Mouse (Mus musculus) small intestine, adult 2 months (tissue): Measurements from ENCODE around the gene Rnf121. TPM values are rescaled to one million over a fixed set of nuclear protein-coding genes. Genes with fewer than 3 reads are reported as not detected.

Experiments used
- H3K27ac ChIP-seq: fragments of 200-500 bp; 2 replicates; pipeline ENCODE4 v1.5.1; 2012; ENCODE audit warnings: low read depth, low read length, control low read depth, inconsistent platforms; ENCODE audit not compliant: insufficient read depth
- H3K27me3 ChIP-seq: fragments of 200-500 bp; 2 replicates; pipeline ENCODE4 v1.6.1; 2012; ENCODE audit warnings: mild to moderate bottlenecking, moderate library complexity, low read length, inconsistent platforms; ENCODE audit not compliant: control insufficient read depth, insufficient read depth
- H3K36me3 ChIP-seq: fragments of 200-500 bp; 2 replicates; pipeline ENCODE4 v1.6.1; 2012; ENCODE audit warnings: mild to moderate bottlenecking, low read length, control low read depth, inconsistent platforms; ENCODE audit not compliant: control insufficient read depth, insufficient read depth
- H3K4me1 ChIP-seq: fragments of 200-500 bp; 2 replicates; pipeline ENCODE4 v1.6.1; 2012; ENCODE audit warnings: low read length, inconsistent platforms, mixed read lengths; ENCODE audit not compliant: control insufficient read depth, insufficient read depth, insufficient read length
- H3K4me3 ChIP-seq: fragments of 200-500 bp; 2 replicates; pipeline ENCODE4 v1.5.1; 2012; ENCODE audit warnings: low read depth, mild to moderate bottlenecking, control low read depth, inconsistent platforms, low read length, moderate library complexity
- CTCF ChIP-seq: fragments of 200-500 bp; IDR thresholded peaks from 2 replicates; pipeline ENCODE4 v1.5.1; 2012; ENCODE audit warnings: low read depth, mild to moderate bottlenecking, control low read depth, inconsistent platforms, low read length, moderate library complexity, mixed read lengths; ENCODE audit not compliant: insufficient replicate concordance, insufficient read length; ENCODE audit errors: extremely low read depth
- POLR2A ChIP-seq: fragments of 200-500 bp; IDR thresholded peaks from 2 replicates; pipeline ENCODE4 v1.6.1; 2012; ENCODE audit warnings: low read depth, mild to moderate bottlenecking, control low read depth, inconsistent platforms, low read length, moderate library complexity
- WGBS: fragments of 180-500 bp; shearing (Covaris S2); methylation state at CpG from one replicate; pipeline ENCODE4 v1.1.7; 2018; 5-methylcytosine and 5-hydroxymethylcytosine counted together
- polyA plus RNA-seq: library from polyadenylated mRNA; depleted of rRNA; stranded (reverse); fragments of >200 nt; gene quantifications from 2 replicates; pipeline ENCODE4 v1.2.3, GENCODE M21; 2012

Rnf121 gene
- polyA plus RNA-seq, 1 experiment: 26.0 TPM

DNA sequence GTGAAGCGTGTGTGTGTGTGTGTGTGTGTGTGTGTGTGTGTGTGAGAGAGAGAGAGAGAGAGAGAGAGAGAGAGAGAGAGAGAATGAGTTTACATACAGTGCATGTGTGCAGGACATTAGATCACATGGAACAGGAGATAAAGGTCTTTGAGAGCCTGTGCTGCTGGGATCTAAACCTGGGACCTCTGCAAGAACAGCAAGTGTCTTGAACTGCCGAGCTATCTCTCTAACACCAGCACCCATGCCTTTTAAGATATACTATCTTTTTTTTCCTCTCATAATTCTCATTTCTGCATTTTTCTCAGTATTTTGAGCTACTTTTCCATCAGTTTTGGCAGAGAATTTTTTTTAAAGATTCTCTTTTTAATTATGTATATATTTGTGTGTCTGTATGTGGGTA lies 38.3 kb upstream of the Rnf121 start:
- Histone ChIP-seq H3K4me1 (peaks cover 6% of the 10 kb centered on the region; the same call in 1 of the 2 replicates), H3K4me3 (no peak overlapping the region), H3K36me3 (no peaks in the 10 kb centered on the region), H3K27ac (no peak overlapping the region), H3K27me3 (no peaks in the 10 kb centered on the region)
- TF ChIP-seq CTCF: no peak
- TF ChIP-seq POLR2A: no peak
- WGBS: 83% methylated on average over 2 of the region's 2 CpGs

GRCm38 (mm10) chr7:102102696-102103095 lies 37.4 kb upstream of the Rnf121 start:
- Histone ChIP-seq H3K27ac (no peak overlapping the region), H3K4me1 (peaks cover 6% of the 10 kb centered on the region; the same call in 1 of the 2 replicates), H3K27me3 (no peaks in the 10 kb centered on the region), H3K36me3 (no peaks in the 10 kb centered on the region), H3K4me3 (no peak overlapping the region)
- 32% methylated on average over 6 of the region's 6 CpGs for WGBS
- TF ChIP-seq POLR2A (no peak), CTCF (no peak)

GRCm38 (mm10) chr7:102102241-102102640 lies 37.0 kb upstream of the Rnf121 start:
- H3K27me3 ChIP-seq: no peaks in the 10 kb centered on the region
- 70% methylated on average over 8 of the region's 8 CpGs for WGBS
- TF ChIP-seq POLR2A (no peak), CTCF (no peak)
- no peak overlapping the region for H3K4me3 ChIP-seq
- H3K36me3 ChIP-seq: no peaks in the 10 kb centered on the region
- peaks cover 6% of the 10 kb centered on the region; the same call in 1 of the 2 replicates for H3K4me1 ChIP-seq
- H3K27ac ChIP-seq: no peak overlapping the region

DNA sequence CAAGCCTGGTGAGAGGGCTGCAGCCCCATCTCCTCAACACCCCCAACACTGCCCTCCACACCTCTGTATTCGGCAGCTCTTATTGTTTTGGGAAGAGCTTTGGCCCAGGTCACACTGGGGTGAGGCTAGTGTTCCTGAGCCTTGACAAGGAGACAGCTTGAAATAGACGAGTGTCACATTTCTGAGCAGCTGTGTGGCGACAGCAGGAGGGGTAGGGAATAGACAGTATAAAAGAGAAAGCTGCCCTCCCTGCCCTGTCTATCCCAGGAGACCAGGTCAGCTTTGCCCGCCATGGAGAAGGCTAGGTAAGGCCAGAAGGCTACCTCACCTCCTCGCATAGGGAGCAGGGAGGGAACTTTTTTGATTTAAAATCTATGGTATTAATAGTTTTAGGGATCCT lies 36.2 kb upstream of the Rnf121 start, which contains the start of gene Art1:
Gene Art1, plus strand, starts transcription at position 257 of the 400 bp plus-strand sequence.
- no peak within 1 kb of the TSS for H3K4me3 ChIP-seq
- peaks cover 6% of the 10 kb centered on the region; the same call in 1 of the 2 replicates for H3K4me1 ChIP-seq
- H3K36me3 ChIP-seq: no peaks in the 10 kb centered on the region
- TF ChIP-seq POLR2A: no peak
- TF ChIP-seq CTCF: no peak
- H3K27ac ChIP-seq: no peak within 1 kb of the TSS
- 83% methylated on average over 5 of the region's 5 CpGs for WGBS
- H3K27me3 ChIP-seq: no peaks in the 10 kb centered on the region

DNA sequence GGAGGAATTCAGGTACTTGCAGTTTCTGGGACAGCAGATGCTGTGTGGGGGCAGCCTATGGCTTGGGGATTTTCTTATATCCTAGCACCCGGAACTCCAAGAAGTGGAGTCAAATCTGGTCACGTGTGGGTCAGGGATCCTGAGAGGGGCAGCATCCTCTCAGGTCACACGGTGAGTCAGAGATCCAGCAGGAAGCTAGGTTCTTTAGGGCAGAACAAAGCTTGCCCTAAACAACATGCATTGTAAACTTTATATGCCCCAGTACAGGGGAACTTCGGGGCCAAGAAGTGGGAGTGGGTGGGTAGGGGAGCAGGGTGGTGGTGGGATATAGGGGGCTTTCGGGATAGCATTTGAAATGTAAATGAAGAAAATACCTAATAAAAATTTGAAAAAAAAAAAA lies 35.6 kb upstream of the Rnf121 start:
- no peaks in the 10 kb centered on the region for H3K36me3 ChIP-seq
- WGBS: 72% methylated on average over 5 of the region's 5 CpGs
- H3K4me3 ChIP-seq: no peak overlapping the region
- no peaks in the 10 kb centered on the region for H3K27me3 ChIP-seq
- TF ChIP-seq CTCF: no peak
- no peak for TF ChIP-seq POLR2A
- H3K4me1 ChIP-seq: peaks cover 6% of the 10 kb centered on the region; the same call in 1 of the 2 replicates
- no peak overlapping the region for H3K27ac ChIP-seq

DNA sequence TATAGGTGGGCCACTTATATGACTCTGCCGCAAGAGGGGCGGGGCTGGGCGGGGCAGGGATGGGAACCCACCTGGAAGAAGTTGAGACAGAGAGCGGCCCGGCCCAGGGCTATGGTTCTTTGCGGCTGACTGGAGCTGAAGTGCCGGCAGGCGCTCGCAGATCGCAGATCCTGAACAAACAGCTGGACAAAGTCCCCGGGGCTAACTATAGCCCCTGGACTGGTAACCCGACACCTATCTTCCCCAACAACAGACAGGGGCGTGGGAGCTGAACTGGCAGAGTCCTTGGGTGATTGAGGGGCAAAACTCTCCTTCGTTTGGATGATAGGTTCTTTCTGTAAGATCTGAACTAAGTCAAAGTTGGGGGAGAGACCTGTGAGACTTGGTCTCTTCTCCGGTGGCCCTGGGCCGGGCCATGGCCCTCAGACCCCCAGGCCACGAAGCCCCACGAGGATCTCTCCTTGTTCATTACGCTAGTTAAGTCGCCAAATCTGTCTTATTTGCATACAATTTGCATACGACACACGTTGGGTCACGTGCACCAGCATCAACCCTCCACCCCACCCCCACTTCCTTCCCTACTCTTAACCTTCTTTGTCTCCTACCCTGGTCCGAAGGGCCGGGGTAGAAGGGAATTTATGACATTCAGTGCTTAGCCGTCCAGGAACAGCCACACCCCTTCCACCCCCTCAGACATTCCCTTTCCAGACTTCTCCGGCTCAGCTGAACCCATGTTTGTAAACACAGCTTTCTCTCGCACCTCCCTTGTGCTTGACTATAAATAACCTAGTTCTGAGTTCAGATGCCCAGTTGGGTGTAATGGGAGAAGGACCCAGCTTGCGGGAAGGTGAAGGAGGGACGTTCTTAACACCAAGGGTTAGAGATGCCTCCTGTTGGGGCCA lies 34.7 kb upstream of the Rnf121 start:
- H3K36me3 ChIP-seq: no peaks in the 10 kb centered on the region
- peaks cover 6% of the 10 kb centered on the region; the same call in 1 of the 2 replicates for H3K4me1 ChIP-seq
- 5% methylated on average over 30 of the region's 30 CpGs for WGBS
- TF ChIP-seq CTCF (no peak), POLR2A (no peak)
- peak overlapping the region; percentile 60 for H3K4me3 ChIP-seq
- no peaks in the 10 kb centered on the region for H3K27me3 ChIP-seq
- H3K27ac ChIP-seq: no peak overlapping the region

DNA sequence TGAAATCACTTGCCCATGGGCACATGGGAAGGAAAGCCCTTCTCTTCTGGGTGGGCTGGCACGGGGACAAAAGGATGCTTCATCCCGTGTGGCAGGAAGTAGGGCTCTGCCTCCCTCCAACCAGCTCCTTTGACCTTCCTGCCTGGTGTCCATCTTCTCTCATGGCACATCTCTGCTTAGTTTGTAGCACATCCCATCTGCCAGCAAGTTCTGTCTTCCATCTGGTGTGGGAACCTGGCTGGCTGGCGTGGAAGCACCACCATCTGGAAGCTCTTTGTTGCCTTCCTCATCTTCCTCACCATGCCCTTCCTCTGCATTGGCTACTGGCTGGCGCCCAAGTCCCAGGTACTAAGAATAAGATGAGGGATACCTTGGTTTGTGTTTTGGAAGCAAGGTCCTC lies 22.1 kb upstream of the Rnf121 start:
- Histone ChIP-seq H3K27ac (no peak overlapping the region), H3K4me1 (no peaks in the 10 kb centered on the region), H3K27me3 (no peaks in the 10 kb centered on the region), H3K4me3 (no peak overlapping the region), H3K36me3 (peaks cover 7% of the 10 kb centered on the region)
- TF ChIP-seq CTCF (no peak), POLR2A (no peak)
- WGBS: 82% methylated on average over 4 of the region's 4 CpGs
